Mouse (Mus musculus): ENCODE results near the gene Klhl6. TPM values are rescaled to one million over a fixed set of nuclear protein-coding genes. Genes with fewer than 3 reads are reported as not detected.

Klhl6 gene
- 209 TPM for total RNA-seq (2023)

GRCm38 (mm10) chr16:19982537-19983257, at the start of gene Klhl6:
Klhl6 (minus strand) TSS chr16:19983037.

Other genes starting within 250 kb of the Klhl6 start
- gene B3gnt5, start 222.8 kb downstream of the Klhl6 start, total RNA-seq (2023): 12.1 TPM
- 196 TPM for gene Klhl24, start 114.5 kb upstream of the Klhl6 start, total RNA-seq (2023)
- gene Yeats2, start 158.0 kb upstream of the Klhl6 start, total RNA-seq (2023): 90.2 TPM

Data from CD4-positive naive resting alpha-beta T cell, adult 57 days (primary cell).